Mouse (Mus musculus) ES-E14 (cell line): ENCODE measurements around the gene Usp21.

ENCODE experiments used
- CHD2 ChIP-seq: IDR thresholded peaks from 2 replicates; pipeline ENCODE4 v1.6.1; 2014; ENCODE audit warnings: mild to moderate bottlenecking, low read depth, low read length, inconsistent platforms
- HCFC1 ChIP-seq: IDR thresholded peaks from 2 replicates; pipeline ENCODE4 v1.6.1; 2012; ENCODE audit warnings: low read length, inconsistent platforms, borderline replicate concordance; ENCODE audit not compliant: insufficient read depth
- ZC3H11A ChIP-seq: IDR thresholded peaks from 2 replicates; pipeline ENCODE4 v1.6.1; 2012; ENCODE audit warnings: low read depth, mild to moderate bottlenecking, inconsistent platforms, low read length, borderline replicate concordance
- ZNF384 ChIP-seq: IDR thresholded peaks from 2 replicates; pipeline ENCODE4 v1.6.1; 2012; ENCODE audit warnings: low read depth, low read length, inconsistent platforms

- TF ChIP-seq HCFC1, result no peak
- no peak for TF ChIP-seq ZC3H11A
- TF ChIP-seq ZNF384, result no peak
- no peak for TF ChIP-seq CHD2
These were observed 41.8 kb upstream of the Usp21 start for GRCm38 (mm10) chr1:171329433-171330215.
